Comparison of ENCODE assay signal across 10 mouse cellular contexts in the genomic region with DNA sequence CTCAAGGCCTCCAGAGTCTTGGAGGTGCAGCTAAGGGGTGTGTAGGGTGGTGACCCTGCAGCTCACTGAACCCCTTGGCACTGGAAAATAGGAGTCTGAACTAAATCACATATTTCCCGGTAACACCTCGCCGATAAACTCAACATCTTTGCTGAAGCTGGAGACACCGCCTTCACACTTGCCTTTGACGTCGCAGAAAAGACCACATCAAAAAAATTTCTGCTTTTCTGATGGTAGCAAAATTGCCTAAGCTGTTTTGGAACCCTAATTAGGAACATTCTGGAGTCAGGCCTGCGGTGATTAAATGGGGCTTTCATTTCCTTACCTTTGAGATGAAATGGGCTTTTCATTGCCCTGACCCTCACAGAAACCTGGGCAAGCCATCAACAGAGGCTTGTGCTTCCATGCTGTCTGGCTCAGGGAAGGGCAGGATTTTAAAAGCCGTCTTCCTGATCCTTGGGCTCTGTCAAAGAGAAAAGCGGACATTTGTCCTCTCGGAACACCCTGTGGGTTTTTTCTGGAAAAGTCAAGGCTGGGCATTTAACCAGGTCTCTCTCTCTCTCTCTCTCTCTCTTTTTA.
DNase-seq lines count a peak whose midpoint lies in the region; ATAC-seq and TF ChIP-seq lines count a peak whose summit lies in the region.
"Had no signal": no experiment of that assay in that cellular context is flagged by ENCODE, and none has a peak within 500 bp of the region (broad histone marks: within the 10 kb centered on the region; RNA-seq: fewer than 3 reads in every experiment).

No protein-coding gene starts in this region.

- H3K27me3 ChIP-seq in neural tube, embryonic 15.5 days (replicated peaks) = no peaks in the 10 kb centered on the region
- H3K27me3 ChIP-seq: CH12.LX had no signal

- peaks cover 44% of the 10 kb centered on the region for H3K4me1 ChIP-seq in neural tube, embryonic 15.5 days

- 82% methylated on average over 10 of the region's 10 CpGs for WGBS in neural tube, embryonic 15.5 days

- H3K4me3 ChIP-seq in gastrocnemius, adult 2 months = no peak overlapping the region
- H3K4me3 ChIP-seq in neural tube, embryonic 15.5 days (replicated peaks) = no peak overlapping the region

- intact Hi-C loops in gastrocnemius, adult 2 months (cut with DNase I) = no loop called here

- no peak for DNase-seq in gastrocnemius, adult 2 months
- DNase-seq in gastrocnemius, postnatal 4 days (ENCODE audit: low spot score in 2 of 2) = no peak
- peak; percentile 24 for DNase-seq in layer of hippocampus, adult 9-11 months
- no peak for DNase-seq in layer of hippocampus, postnatal 36 days
- DNase-seq in forelimb bud, embryonic 11.5 days (ENCODE audit: low read depth, low spot score) = peak; percentile 44
- no peak for DNase-seq in cerebellum, postnatal 10 days
- DNase-seq in yolk sac, embryonic 10.5 days (ENCODE audit: low spot score) = no peak
- DNase-seq: cerebellum, postnatal 36 days had no signal

- H3K36me3 ChIP-seq in neural tube, embryonic 15.5 days = peaks cover 1% of the 10 kb centered on the region; the same call in 1 of the 2 replicates

- H3K9me3 ChIP-seq in neural tube, embryonic 15.5 days (replicated peaks) = no peaks in the 10 kb centered on the region

- ATAC-seq in neural tube, embryonic 15.5 days (ENCODE audit: low FRiP score) = no peak

- no peak overlapping the region for H3K4me2 ChIP-seq in neural tube, embryonic 15.5 days

- H3K9ac ChIP-seq in neural tube, embryonic 15.5 days (replicated peaks) = no peak overlapping the region

- TF ChIP-seq CTCF in gastrocnemius, adult 2 months (IDR thresholded peaks at IDR 0.05) = no peak

- H3K27ac ChIP-seq in gastrocnemius, adult 2 months = peak overlapping the region; percentile 70
- peak overlapping the region; percentile 48; the same call in 1 of the 2 replicates for H3K27ac ChIP-seq in neural tube, embryonic 15.5 days (replicated peaks)

Comparison
In these comparisons a context has a peak if more than half of its experiments do, and no peak if none do; other contexts are left out.
1. DNase-seq: peak in layer of hippocampus, adult 9-11 months (single experiment) and forelimb bud, embryonic 11.5 days (single experiment); none in gastrocnemius, adult 2 months (single experiment), gastrocnemius, postnatal 4 days (0 of 2), layer of hippocampus, postnatal 36 days (0 of 2), cerebellum, postnatal 10 days (0 of 2) and yolk sac, embryonic 10.5 days (single experiment).